Mouse (Mus musculus): ENCODE measurements around the gene Eno3. TPM values are rescaled to one million over a fixed set of nuclear protein-coding genes. Genes with fewer than 3 reads are reported as not detected.

Gene Eno3
- total RNA-seq, 1 experiment = 31.7 TPM

- no peak for DNase-seq (ENCODE audit: low read depth, low spot score)
- in situ Hi-C loops (cut with MboI; ENCODE audit: low sequenced_read_pairs in 2 of 2, unreplicated experiment in 2 of 2) = no loop called here
- Histone ChIP-seq H3K9ac (ENCODE audit: insufficient read depth, low read depth, low read length, poor library complexity, severe bottlenecking) (peak overlapping the region; percentile 99), H3K9me3 (ENCODE audit: control insufficient read depth, insufficient read depth, low read depth, low read length) (no peaks in the 10 kb centered on the region), H3K36me3 (ENCODE audit: control insufficient read depth, insufficient read depth, low read length, poor library complexity, severe bottlenecking) (peaks cover 44% of the 10 kb centered on the region), H3K4me3 (ENCODE audit: insufficient read depth in 1 of 2, low read depth in 1 of 2, low read length in 2 of 2, poor library complexity in 1 of 2, severe bottlenecking in 1 of 2) (peak overlapping the region; percentile 89 to 98), H3K4me1 (ENCODE audit: control insufficient read depth in 2 of 2, insufficient read depth in 2 of 2, low read length in 2 of 2, poor library complexity in 1 of 2) (peaks cover 8 to 21% of the 10 kb centered on the region in 2 experiments; a peak in 3 of 4 replicates), H3K27ac (ENCODE audit: insufficient read depth, low read depth, low read length, poor library complexity, severe bottlenecking) (peak overlapping the region; percentile 98)
- no peak for TF ChIP-seq CHD2 (IDR thresholded peaks at IDR 0.05; ENCODE audit: low read depth, low read length)
- no peak for TF ChIP-seq MAFK (IDR thresholded peaks at IDR 0.05; ENCODE audit: insufficient read depth, low read depth, low read length)
- TF ChIP-seq ZNF384 (IDR thresholded peaks at IDR 0.05; ENCODE audit: low read depth, low read length) = no peak
- no peak; the same call in 1 of the 2 replicates for TF ChIP-seq HCFC1 (IDR thresholded peaks at IDR 0.05; ENCODE audit: borderline replicate concordance, insufficient read depth, low read length)
- TF ChIP-seq ZC3H11A (IDR thresholded peaks at IDR 0.05; ENCODE audit: borderline replicate concordance, low read depth, low read length) = no peak
Observed at GRCm38 (mm10) chr11:70653345-70654197, 3.4 kb upstream of the Eno3 start.

GRCm38 (mm10) chr11:70654198-70654922 lies 2.6 kb upstream of the Eno3 start, which contains the start of gene Pfn1:
TSS of gene Pfn1 (minus strand) at chr11:70654644.
- H3K36me3 ChIP-seq (ENCODE audit: control insufficient read depth, insufficient read depth, low read length, poor library complexity, severe bottlenecking) = peaks cover 40% of the 10 kb centered on the region
- peaks cover 8 to 23% of the 10 kb centered on the region in 2 experiments; a peak in 3 of 4 replicates for H3K4me1 ChIP-seq (ENCODE audit: control insufficient read depth in 2 of 2, insufficient read depth in 2 of 2, low read length in 2 of 2, poor library complexity in 1 of 2)
- in situ Hi-C loops (cut with MboI; ENCODE audit: low sequenced_read_pairs in 2 of 2, unreplicated experiment in 2 of 2) = no loop called here

GRCm38 (mm10) chr11:70654923-70655570 lies 2.0 kb upstream of the Eno3 start:
- peaks cover 34% of the 10 kb centered on the region for H3K36me3 ChIP-seq (ENCODE audit: control insufficient read depth, insufficient read depth, low read length, poor library complexity, severe bottlenecking)
- in situ Hi-C loops (cut with MboI; ENCODE audit: low sequenced_read_pairs in 2 of 2, unreplicated experiment in 2 of 2) = no loop called here
- peak overlapping the region; percentile 83 for H3K27ac ChIP-seq (ENCODE audit: insufficient read depth, low read depth, low read length, poor library complexity, severe bottlenecking)
- TF ChIP-seq HCFC1 (IDR thresholded peaks at IDR 0.05; ENCODE audit: borderline replicate concordance, insufficient read depth, low read length) (no peak), ZC3H11A (IDR thresholded peaks at IDR 0.05; ENCODE audit: borderline replicate concordance, low read depth, low read length) (no peak), CHD2 (IDR thresholded peaks at IDR 0.05; ENCODE audit: low read depth, low read length) (peak; percentile 49; the same call in 1 of the 2 replicates), ZNF384 (IDR thresholded peaks at IDR 0.05; ENCODE audit: low read depth, low read length) (no peak), MAFK (IDR thresholded peaks at IDR 0.05; ENCODE audit: insufficient read depth, low read depth, low read length) (no peak)
- peaks cover 8 to 25% of the 10 kb centered on the region in 2 experiments; a peak in 3 of 4 replicates for H3K4me1 ChIP-seq (ENCODE audit: control insufficient read depth in 2 of 2, insufficient read depth in 2 of 2, low read length in 2 of 2, poor library complexity in 1 of 2)
- DNase-seq (ENCODE audit: low read depth, low spot score) = peak; percentile 54
- no peaks in the 10 kb centered on the region for H3K9me3 ChIP-seq (ENCODE audit: control insufficient read depth, insufficient read depth, low read depth, low read length)
- peak overlapping the region; percentile 87 for H3K9ac ChIP-seq (ENCODE audit: insufficient read depth, low read depth, low read length, poor library complexity, severe bottlenecking)
- H3K4me3 ChIP-seq (ENCODE audit: insufficient read depth in 1 of 2, low read depth in 1 of 2, low read length in 2 of 2, poor library complexity in 1 of 2, severe bottlenecking in 1 of 2) = peak overlapping the region; percentile 89 to 98

More at GRCm38 (mm10) chr11:70654198-70654922, 2.6 kb upstream of the Eno3 start, which contains the start of gene Pfn1:
- H3K4me3 ChIP-seq (ENCODE audit: insufficient read depth in 1 of 2, low read depth in 1 of 2, low read length in 2 of 2, poor library complexity in 1 of 2, severe bottlenecking in 1 of 2) = peak within 1 kb of the TSS; percentile 89 to 98
- peak; percentile 47 for DNase-seq (ENCODE audit: low read depth, low spot score)
- H3K9ac ChIP-seq (ENCODE audit: insufficient read depth, low read depth, low read length, poor library complexity, severe bottlenecking) = peak within 1 kb of the TSS; percentile 99
- H3K27ac ChIP-seq (ENCODE audit: insufficient read depth, low read depth, low read length, poor library complexity, severe bottlenecking) = peak within 1 kb of the TSS; percentile 98
- TF ChIP-seq HCFC1 (IDR thresholded peaks at IDR 0.05; ENCODE audit: borderline replicate concordance, insufficient read depth, low read length) (no peak), MAFK (IDR thresholded peaks at IDR 0.05; ENCODE audit: insufficient read depth, low read depth, low read length) (no peak), CHD2 (IDR thresholded peaks at IDR 0.05; ENCODE audit: low read depth, low read length) (no peak), ZC3H11A (IDR thresholded peaks at IDR 0.05; ENCODE audit: borderline replicate concordance, low read depth, low read length) (no peak), ZNF384 (IDR thresholded peaks at IDR 0.05; ENCODE audit: low read depth, low read length) (no peak)
- no peaks in the 10 kb centered on the region for H3K9me3 ChIP-seq (ENCODE audit: control insufficient read depth, insufficient read depth, low read depth, low read length)

All from ES-E14 (cell line).